Mouse (Mus musculus): ENCODE results near the gene Tnrc6c. TPM values are rescaled to one million over a fixed set of nuclear protein-coding genes. Genes with fewer than 3 reads are reported as not detected.

The Tnrc6c gene
- polyA plus RNA-seq, 1 experiment from 2014 or later, result 32.5 TPM

GRCm38 (mm10) chr11:117691311-117691710 lies 37.2 kb downstream of the Tnrc6c start:
- no peak for ATAC-seq (ENCODE audit: low read depth)
- Histone ChIP-seq H3K4me3 (ENCODE audit: low read depth, low read length) (no peak overlapping the region), H3K4me2 (ENCODE audit: low read depth, low read length) (no peak overlapping the region), H3K27ac (ENCODE audit: low read depth, low read length) (no peak overlapping the region), H3K9ac (replicated peaks; ENCODE audit: low read depth, low read length) (no peak overlapping the region), H3K36me3 (ENCODE audit: control insufficient read depth, insufficient read depth, low read length) (no peaks in the 10 kb centered on the region), H3K4me1 (ENCODE audit: control insufficient read depth, insufficient read depth, low read length) (peaks cover 8% of the 10 kb centered on the region; the same call in 1 of the 2 replicates), H3K27me3 (ENCODE audit: control insufficient read depth, insufficient read depth, low read length) (no peaks in the 10 kb centered on the region), H3K9me3 (ENCODE audit: control insufficient read depth, low read length) (no peaks in the 10 kb centered on the region)

- no peaks in the 10 kb centered on the region for H3K27me3 ChIP-seq (ENCODE audit: control insufficient read depth, insufficient read depth, low read length)
- no peaks in the 10 kb centered on the region for H3K36me3 ChIP-seq (ENCODE audit: control insufficient read depth, insufficient read depth, low read length)
- ATAC-seq (ENCODE audit: low read depth), result no peak
- no peak overlapping the region for H3K4me2 ChIP-seq (ENCODE audit: low read depth, low read length)
- H3K4me3 ChIP-seq (ENCODE audit: low read depth, low read length), result no peak overlapping the region
- no peaks in the 10 kb centered on the region for H3K9me3 ChIP-seq (ENCODE audit: control insufficient read depth, low read length)
- peaks cover 19% of the 10 kb centered on the region; the same call in 1 of the 2 replicates for H3K4me1 ChIP-seq (ENCODE audit: control insufficient read depth, insufficient read depth, low read length)
- H3K27ac ChIP-seq (ENCODE audit: low read depth, low read length), result no peak overlapping the region
- H3K9ac ChIP-seq (replicated peaks; ENCODE audit: low read depth, low read length), result no peak overlapping the region
- WGBS, result 61% methylated on average over 5 of the region's 5 CpGs
These were observed 40.0 kb downstream of the Tnrc6c start for GRCm38 (mm10) chr11:117694050-117694449.

DNA sequence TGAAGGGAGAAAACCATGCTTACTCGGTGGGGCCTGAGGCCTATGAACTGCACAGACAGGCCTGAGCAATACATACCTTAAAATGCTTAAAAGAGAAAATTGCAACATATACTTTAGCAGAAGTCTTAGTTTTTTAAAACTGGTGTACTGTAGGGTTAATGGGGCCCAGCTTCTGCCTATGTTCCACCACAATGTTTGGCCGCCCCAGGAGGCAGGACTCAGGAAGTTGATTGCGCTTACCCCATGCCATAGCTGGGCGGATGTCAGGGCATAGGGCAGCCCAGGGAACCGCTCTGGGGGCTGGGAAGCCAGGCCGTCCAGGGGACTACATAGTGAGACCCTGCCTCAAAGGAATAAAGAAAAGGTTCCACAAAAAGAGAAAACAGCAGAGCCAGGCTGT lies 42.5 kb downstream of the Tnrc6c start:
- no peaks in the 10 kb centered on the region for H3K36me3 ChIP-seq (ENCODE audit: control insufficient read depth, insufficient read depth, low read length)

GRCm38 (mm10) chr11:117700871-117701270 lies 46.8 kb downstream of the Tnrc6c start:
- Histone ChIP-seq H3K9me3 (ENCODE audit: control insufficient read depth, low read length) (no peaks in the 10 kb centered on the region), H3K36me3 (ENCODE audit: control insufficient read depth, insufficient read depth, low read length) (peaks cover 14% of the 10 kb centered on the region; the same call in 1 of the 2 replicates), H3K4me1 (ENCODE audit: control insufficient read depth, insufficient read depth, low read length) (peaks cover 15% of the 10 kb centered on the region; the same call in 1 of the 2 replicates), H3K27me3 (ENCODE audit: control insufficient read depth, insufficient read depth, low read length) (no peaks in the 10 kb centered on the region), H3K27ac (ENCODE audit: low read depth, low read length) (no peak overlapping the region), H3K4me2 (ENCODE audit: low read depth, low read length) (no peak overlapping the region), H3K9ac (replicated peaks; ENCODE audit: low read depth, low read length) (no peak overlapping the region), H3K4me3 (ENCODE audit: low read depth, low read length) (no peak overlapping the region)
- no peak for ATAC-seq (ENCODE audit: low read depth)
- 66% methylated on average over 4 of the region's 4 CpGs for WGBS

More for the DNA sequence above, 42.5 kb downstream of the Tnrc6c start:
- no peaks in the 10 kb centered on the region for H3K9me3 ChIP-seq (ENCODE audit: control insufficient read depth, low read length)
- H3K4me3 ChIP-seq (ENCODE audit: low read depth, low read length), result no peak overlapping the region
- 56% methylated on average over 6 of the region's 6 CpGs for WGBS
- ATAC-seq (ENCODE audit: low read depth), result no peak
- no peak overlapping the region for H3K27ac ChIP-seq (ENCODE audit: low read depth, low read length)
- H3K4me1 ChIP-seq (ENCODE audit: control insufficient read depth, insufficient read depth, low read length), result peaks cover 18% of the 10 kb centered on the region; the same call in 1 of the 2 replicates
- no peak overlapping the region for H3K9ac ChIP-seq (replicated peaks; ENCODE audit: low read depth, low read length)
- no peak overlapping the region for H3K4me2 ChIP-seq (ENCODE audit: low read depth, low read length)
- no peaks in the 10 kb centered on the region for H3K27me3 ChIP-seq (ENCODE audit: control insufficient read depth, insufficient read depth, low read length)

DNA sequence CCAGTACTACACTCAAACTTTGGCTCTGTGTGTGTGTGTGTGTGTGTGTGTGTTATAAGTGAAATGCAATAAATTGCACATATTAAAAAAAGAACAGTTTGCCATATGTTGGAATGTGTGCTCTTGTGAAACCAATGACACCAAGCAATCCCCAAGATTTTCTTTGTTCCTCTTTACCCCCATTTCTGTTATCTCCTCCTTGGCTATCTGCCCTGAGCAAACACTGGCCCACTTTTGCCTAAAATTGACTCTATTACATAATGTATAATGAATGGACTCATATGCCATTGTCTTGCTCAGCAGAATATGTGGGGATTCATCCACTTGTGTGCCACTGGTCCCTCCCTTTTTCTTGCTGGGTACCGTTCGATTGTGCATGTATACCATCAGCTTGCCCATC lies 52.2 kb downstream of the Tnrc6c start:
- H3K4me3 ChIP-seq (ENCODE audit: low read depth, low read length), result no peak overlapping the region
- WGBS, result 92% methylated on average over 2 of the region's 2 CpGs
- no peak overlapping the region for H3K9ac ChIP-seq (replicated peaks; ENCODE audit: low read depth, low read length)
- no peak overlapping the region for H3K27ac ChIP-seq (ENCODE audit: low read depth, low read length)
- H3K4me2 ChIP-seq (ENCODE audit: low read depth, low read length), result no peak overlapping the region
- H3K27me3 ChIP-seq (ENCODE audit: control insufficient read depth, insufficient read depth, low read length), result no peaks in the 10 kb centered on the region
- no peak for ATAC-seq (ENCODE audit: low read depth)
- peaks cover 14% of the 10 kb centered on the region for H3K36me3 ChIP-seq (ENCODE audit: control insufficient read depth, insufficient read depth, low read length)
- no peaks in the 10 kb centered on the region for H3K9me3 ChIP-seq (ENCODE audit: control insufficient read depth, low read length)
- no peaks in the 10 kb centered on the region for H3K4me1 ChIP-seq (ENCODE audit: control insufficient read depth, insufficient read depth, low read length)

DNA sequence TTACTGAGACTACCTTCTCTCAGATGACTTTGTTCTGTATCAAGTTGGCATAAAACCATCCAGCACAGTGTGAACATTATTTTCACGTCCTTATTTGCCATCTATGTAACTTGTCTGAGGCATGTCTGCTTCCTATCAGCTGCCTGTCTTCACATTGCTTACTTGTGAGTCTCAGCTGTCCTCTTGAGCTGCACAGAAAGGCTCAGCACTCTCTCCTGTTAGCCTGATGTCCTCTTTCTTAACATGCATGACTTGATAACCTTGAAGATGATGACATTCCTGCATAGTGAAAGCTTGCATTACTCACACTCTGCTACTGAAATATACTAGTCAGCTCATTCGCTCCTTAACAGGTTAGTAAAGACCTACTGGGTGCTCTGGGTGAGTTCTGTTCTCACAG lies 53.1 kb downstream of the Tnrc6c start:
- no peaks in the 10 kb centered on the region for H3K4me1 ChIP-seq (ENCODE audit: control insufficient read depth, insufficient read depth, low read length)
- H3K9me3 ChIP-seq (ENCODE audit: control insufficient read depth, low read length), result no peaks in the 10 kb centered on the region
- no peaks in the 10 kb centered on the region for H3K27me3 ChIP-seq (ENCODE audit: control insufficient read depth, insufficient read depth, low read length)
- H3K4me3 ChIP-seq (ENCODE audit: low read depth, low read length), result no peak overlapping the region
- no peak overlapping the region for H3K9ac ChIP-seq (replicated peaks; ENCODE audit: low read depth, low read length)
- WGBS, result 93% methylated on average over 2 of the region's 2 CpGs
- no peak for ATAC-seq (ENCODE audit: low read depth)
- peaks cover 14% of the 10 kb centered on the region for H3K36me3 ChIP-seq (ENCODE audit: control insufficient read depth, insufficient read depth, low read length)
- H3K27ac ChIP-seq (ENCODE audit: low read depth, low read length), result no peak overlapping the region
- no peak overlapping the region for H3K4me2 ChIP-seq (ENCODE audit: low read depth, low read length)

GRCm38 (mm10) chr11:117709308-117709707 lies 55.2 kb downstream of the Tnrc6c start:
- no peak overlapping the region for H3K4me3 ChIP-seq (ENCODE audit: low read depth, low read length)
- H3K4me2 ChIP-seq (ENCODE audit: low read depth, low read length), result no peak overlapping the region
- no peak overlapping the region for H3K9ac ChIP-seq (replicated peaks; ENCODE audit: low read depth, low read length)
- H3K36me3 ChIP-seq (ENCODE audit: control insufficient read depth, insufficient read depth, low read length), result peaks cover 7% of the 10 kb centered on the region
- no peaks in the 10 kb centered on the region for H3K4me1 ChIP-seq (ENCODE audit: control insufficient read depth, insufficient read depth, low read length)
- 61% methylated on average over 4 of the region's 4 CpGs for WGBS
- no peaks in the 10 kb centered on the region for H3K9me3 ChIP-seq (ENCODE audit: control insufficient read depth, low read length)
- no peak overlapping the region for H3K27ac ChIP-seq (ENCODE audit: low read depth, low read length)
- no peak for ATAC-seq (ENCODE audit: low read depth)
- no peaks in the 10 kb centered on the region for H3K27me3 ChIP-seq (ENCODE audit: control insufficient read depth, insufficient read depth, low read length)

- no peak for ATAC-seq (ENCODE audit: low read depth)
- H3K4me1 ChIP-seq (ENCODE audit: control insufficient read depth, insufficient read depth, low read length), result no peaks in the 10 kb centered on the region
- H3K9me3 ChIP-seq (ENCODE audit: control insufficient read depth, low read length), result no peaks in the 10 kb centered on the region
- H3K36me3 ChIP-seq (ENCODE audit: control insufficient read depth, insufficient read depth, low read length), result peaks cover 17% of the 10 kb centered on the region
- 85% methylated on average over 2 of the region's 2 CpGs for WGBS
- H3K9ac ChIP-seq (replicated peaks; ENCODE audit: low read depth, low read length), result no peak overlapping the region
- no peak overlapping the region for H3K4me2 ChIP-seq (ENCODE audit: low read depth, low read length)
- H3K4me3 ChIP-seq (ENCODE audit: low read depth, low read length), result no peak overlapping the region
- H3K27ac ChIP-seq (ENCODE audit: low read depth, low read length), result no peak overlapping the region
- H3K27me3 ChIP-seq (ENCODE audit: control insufficient read depth, insufficient read depth, low read length), result no peaks in the 10 kb centered on the region
These were observed 56.8 kb downstream of the Tnrc6c start for GRCm38 (mm10) chr11:117710815-117711294.

- Histone ChIP-seq H3K27me3 (ENCODE audit: control insufficient read depth, insufficient read depth, low read length) (no peaks in the 10 kb centered on the region), H3K9me3 (ENCODE audit: control insufficient read depth, low read length) (no peaks in the 10 kb centered on the region), H3K27ac (ENCODE audit: low read depth, low read length) (no peak overlapping the region), H3K36me3 (ENCODE audit: control insufficient read depth, insufficient read depth, low read length) (peaks cover 20% of the 10 kb centered on the region), H3K4me2 (ENCODE audit: low read depth, low read length) (no peak overlapping the region), H3K9ac (replicated peaks; ENCODE audit: low read depth, low read length) (no peak overlapping the region), H3K4me3 (ENCODE audit: low read depth, low read length) (no peak overlapping the region), H3K4me1 (ENCODE audit: control insufficient read depth, insufficient read depth, low read length) (no peaks in the 10 kb centered on the region)
- WGBS, result 97% methylated on average over 1 of the region's 1 CpGs
- ATAC-seq (ENCODE audit: low read depth), result no peak
These were observed 58.0 kb downstream of the Tnrc6c start for GRCm38 (mm10) chr11:117712065-117712464.
